Mouse (Mus musculus) common myeloid progenitor, adult 5-6 weeks (primary cell): ENCODE results near the gene Hist1h2bc. TPM values are rescaled to one million over a fixed set of nuclear protein-coding genes. Genes with fewer than 3 reads are reported as not detected.
"Not testable (repeated sequence)": the region's sequence is repeated elsewhere in the genome, so short reads cannot be mapped to it uniquely, and the experiment has no call there.

Experiments
- ATAC-seq: replicated peaks from 2 replicates; pipeline ENCODE4 v1.8.0; 2016; ENCODE audit warnings: low read depth, mild to moderate bottlenecking, moderate TSS enrichment, inconsistent platforms; ENCODE audit not compliant: poor library complexity, severe bottlenecking
- total RNA-seq: library from RNA; stranded (forward); fragments of 200-1000, 187-1606 nt; gene quantifications from 2 replicates; pipeline ENCODE4 v1.2.3, GENCODE M21; 2017

Gene Hist1h2bc
- total RNA-seq, 1 experiment from 2014 or later, result 276 TPM

GRCm38 (mm10) chr13:23698300-23698693 is 14.3 kb downstream of the Hist1h2bc start, which contains the start of gene Hist1h4c:
TSS of gene Hist1h4c (minus strand) at chr13:23698454.
- ATAC-seq, result peak; percentile 82

- no peak for ATAC-seq
These were observed 15.0 kb downstream of the Hist1h2bc start for GRCm38 (mm10) chr13:23698996-23699395.

GRCm38 (mm10) chr13:23699767-23700166 is 15.8 kb downstream of the Hist1h2bc start:
- ATAC-seq, result no peak

GRCm38 (mm10) chr13:23700786-23701520 is 17.0 kb downstream of the Hist1h2bc start:
- ATAC-seq, result peak; percentile 64

- no peak for ATAC-seq
These were observed 18.2 kb downstream of the Hist1h2bc start for GRCm38 (mm10) chr13:23702220-23702619.

GRCm38 (mm10) chr13:23702801-23703200 is 18.8 kb downstream of the Hist1h2bc start:
- not testable (repeated sequence) for ATAC-seq

GRCm38 (mm10) chr13:23705751-23706356 is 21.9 kb downstream of the Hist1h2bc start:
- peak; percentile 31 for ATAC-seq

- ATAC-seq, result no peak
These were observed 22.8 kb downstream of the Hist1h2bc start for GRCm38 (mm10) chr13:23706771-23707170.

- ATAC-seq, result no peak
These were observed 24.0 kb downstream of the Hist1h2bc start for GRCm38 (mm10) chr13:23708041-23708440.

GRCm38 (mm10) chr13:23708654-23709053 is 24.7 kb downstream of the Hist1h2bc start:
- ATAC-seq, result no peak

GRCm38 (mm10) chr13:23709714-23710373 is 25.8 kb downstream of the Hist1h2bc start:
- ATAC-seq, result no peak

- ATAC-seq, result peak; percentile 68
These were observed 26.5 kb downstream of the Hist1h2bc start, which contains the start of gene Hfe for GRCm38 (mm10) chr13:23710374-23711089. TSS of gene Hfe (minus strand) at chr13:23710854.

- peak; percentile 77 for ATAC-seq
These were observed 32.5 kb downstream of the Hist1h2bc start for GRCm38 (mm10) chr13:23716261-23717042.

- ATAC-seq, result no peak
These were observed 33.2 kb downstream of the Hist1h2bc start for GRCm38 (mm10) chr13:23717176-23717575.

GRCm38 (mm10) chr13:23717593-23718245 is 33.7 kb downstream of the Hist1h2bc start:
- ATAC-seq, result not testable (repeated sequence)

GRCm38 (mm10) chr13:23724239-23724638 is 40.2 kb downstream of the Hist1h2bc start:
- ATAC-seq, result 0 out of 2 replicates have a peak, but pooled peaks have one; percentile 29

- no peak for ATAC-seq
These were observed 41.2 kb downstream of the Hist1h2bc start for GRCm38 (mm10) chr13:23725213-23725612.

- ATAC-seq, result no peak; the same call in 1 of the 2 replicates
These were observed 44.6 kb downstream of the Hist1h2bc start for GRCm38 (mm10) chr13:23728472-23729191.
